In genomic region chr15:90616116-90616798, GRCm38 (mm10) we compare ENCODE assay signal across 15 mouse cellular contexts.
DNase-seq lines count a peak whose midpoint lies in the region; ATAC-seq lines count a peak whose summit lies in the region.
"Had no signal": no experiment of that assay in that cellular context is flagged by ENCODE, and none has a peak within 500 bp of the region (broad histone marks: within the 10 kb centered on the region; RNA-seq: fewer than 3 reads in every experiment).

No protein-coding gene starts in this region.

- H3K4me2 ChIP-seq in embryonic facial prominence, embryonic 11.5 days (ENCODE audit: low read depth, low read length) = no peak overlapping the region
- H3K4me2 ChIP-seq in kidney, embryonic 14.5 days (replicated peaks; ENCODE audit: low read depth, low read length) = no peak overlapping the region
- no peak overlapping the region for H3K4me2 ChIP-seq in midbrain, embryonic 15.5 days
- H3K4me2 ChIP-seq: lung, embryonic 15.5 days had no signal

- no peaks in the 10 kb centered on the region for H3K27me3 ChIP-seq in embryonic facial prominence, embryonic 11.5 days (ENCODE audit: control insufficient read depth, insufficient read depth, low read length)
- no peaks in the 10 kb centered on the region for H3K27me3 ChIP-seq in embryonic facial prominence, embryonic 10.5 days (replicated peaks; ENCODE audit: low read depth, poor library complexity, severe bottlenecking)
- no peaks in the 10 kb centered on the region for H3K27me3 ChIP-seq in kidney, embryonic 14.5 days (ENCODE audit: control insufficient read depth, insufficient read depth, low read length)
- no peaks in the 10 kb centered on the region for H3K27me3 ChIP-seq in midbrain, embryonic 15.5 days (replicated peaks)
- H3K27me3 ChIP-seq: lung, embryonic 15.5 days had no signal

- H3K27ac ChIP-seq in embryonic facial prominence, embryonic 11.5 days (replicated peaks; ENCODE audit: low read depth, low read length) = no peak overlapping the region
- H3K27ac ChIP-seq in embryonic facial prominence, embryonic 10.5 days (replicated peaks) = no peak overlapping the region
- no peak overlapping the region for H3K27ac ChIP-seq in kidney, embryonic 14.5 days (ENCODE audit: low read depth, low read length)
- H3K27ac ChIP-seq in midbrain, embryonic 15.5 days = no peak overlapping the region
- H3K27ac ChIP-seq: hindbrain, postnatal 0 days; lung, embryonic 15.5 days; midbrain, embryonic 10.5 days had no signal

- H3K9ac ChIP-seq in embryonic facial prominence, embryonic 11.5 days (replicated peaks; ENCODE audit: low read length) = no peak overlapping the region
- H3K9ac ChIP-seq in kidney, embryonic 14.5 days (ENCODE audit: low read depth, low read length) = no peak overlapping the region
- H3K9ac ChIP-seq in midbrain, embryonic 15.5 days = no peak overlapping the region
- H3K9ac ChIP-seq: lung, embryonic 15.5 days had no signal

- no peaks in the 10 kb centered on the region for H3K9me3 ChIP-seq in embryonic facial prominence, embryonic 11.5 days (replicated peaks; ENCODE audit: control insufficient read depth, low read length)
- no peaks in the 10 kb centered on the region for H3K9me3 ChIP-seq in embryonic facial prominence, embryonic 10.5 days
- H3K9me3 ChIP-seq in kidney, embryonic 14.5 days (ENCODE audit: control insufficient read depth, low read length) = no peaks in the 10 kb centered on the region
- no peaks in the 10 kb centered on the region for H3K9me3 ChIP-seq in midbrain, embryonic 15.5 days
- H3K9me3 ChIP-seq: lung, embryonic 15.5 days; midbrain, embryonic 10.5 days had no signal

- no peak for ATAC-seq in embryonic facial prominence, embryonic 11.5 days (replicated peaks; ENCODE audit: insufficient number of reproducible peaks, low FRiP score, low TSS enrichment, low read depth)
- no peak for ATAC-seq in kidney, embryonic 14.5 days (ENCODE audit: low FRiP score, low TSS enrichment)
- ATAC-seq in midbrain, embryonic 15.5 days (replicated peaks) = no peak
- ATAC-seq: hindbrain, postnatal 0 days had no signal

- 72% methylated on average over 8 of the region's 8 CpGs for WGBS in embryonic facial prominence, embryonic 11.5 days
- WGBS in embryonic facial prominence, embryonic 10.5 days = 80% methylated on average over 8 of the region's 8 CpGs
- 56% methylated on average over 8 of the region's 8 CpGs for WGBS in kidney, embryonic 14.5 days
- WGBS in midbrain, embryonic 15.5 days = 74% methylated on average over 8 of the region's 8 CpGs

- no peak overlapping the region for H3K4me3 ChIP-seq in embryonic facial prominence, embryonic 11.5 days (ENCODE audit: low read depth, low read length)
- H3K4me3 ChIP-seq in embryonic facial prominence, embryonic 10.5 days = no peak overlapping the region
- H3K4me3 ChIP-seq in kidney, embryonic 14.5 days (ENCODE audit: low read length) = no peak overlapping the region
- no peak overlapping the region for H3K4me3 ChIP-seq in midbrain, embryonic 15.5 days
- H3K4me3 ChIP-seq: lung, embryonic 15.5 days; midbrain, embryonic 10.5 days had no signal

- DNase-seq in embryonic facial prominence, embryonic 11.5 days (ENCODE audit: low spot score) = peak; percentile 11
- no peak for DNase-seq in embryonic facial prominence, embryonic 10.5 days (ENCODE audit: low spot score)
- DNase-seq in kidney, adult 11 months = peak; percentile 6
- DNase-seq in urinary bladder, postnatal 14 days (ENCODE audit: low spot score) = peak; percentile 78
- no peak for DNase-seq in urinary bladder, postnatal 10 days (ENCODE audit: low spot score)
- DNase-seq in urinary bladder, postnatal 36 days (ENCODE audit: low spot score in 2 of 2) = peak; percentile 42 to 62
- DNase-seq: adrenal gland, postnatal 10 days; cerebellum, adult 8-10 months; embryo, embryonic 11 days; liver had no signal

- H3K36me3 ChIP-seq in embryonic facial prominence, embryonic 11.5 days (replicated peaks; ENCODE audit: control insufficient read depth, insufficient read depth, low read depth, low read length) = no peaks in the 10 kb centered on the region
- H3K36me3 ChIP-seq in embryonic facial prominence, embryonic 10.5 days (replicated peaks) = no peaks in the 10 kb centered on the region
- no peaks in the 10 kb centered on the region for H3K36me3 ChIP-seq in kidney, embryonic 14.5 days (ENCODE audit: control insufficient read depth, insufficient read depth, low read length)
- no peaks in the 10 kb centered on the region for H3K36me3 ChIP-seq in midbrain, embryonic 15.5 days (replicated peaks)
- H3K36me3 ChIP-seq: lung, embryonic 15.5 days; midbrain, embryonic 10.5 days had no signal

- no peaks in the 10 kb centered on the region for H3K4me1 ChIP-seq in embryonic facial prominence, embryonic 11.5 days (ENCODE audit: control insufficient read depth, insufficient read depth, low read length)
- peaks cover 6% of the 10 kb centered on the region; the same call in 1 of the 2 replicates for H3K4me1 ChIP-seq in embryonic facial prominence, embryonic 10.5 days
- H3K4me1 ChIP-seq in kidney, embryonic 14.5 days (ENCODE audit: control insufficient read depth, insufficient read depth, low read length) = no peaks in the 10 kb centered on the region
- H3K4me1 ChIP-seq in midbrain, embryonic 15.5 days = no peaks in the 10 kb centered on the region
- H3K4me1 ChIP-seq: lung, embryonic 15.5 days; midbrain, embryonic 10.5 days had no signal

Comparison
In these comparisons a context has a peak if more than half of its experiments do, and no peak if none do; other contexts are left out.
1. DNase-seq: peak in embryonic facial prominence, embryonic 11.5 days (single experiment), kidney, adult 11 months (single experiment), urinary bladder, postnatal 14 days (single experiment) and urinary bladder, postnatal 36 days (2 of 2); none in embryonic facial prominence, embryonic 10.5 days (single experiment) and urinary bladder, postnatal 10 days (single experiment).